Mouse (Mus musculus): Measurements from ENCODE around the gene Rpn1. TPM values are rescaled to one million over a fixed set of nuclear protein-coding genes. Genes with fewer than 3 reads are reported as not detected.

The Rpn1 gene
- polyA plus RNA-seq (2014; fragmentation: Illumina TruSeq; extraction: RNeasy Lipid Tissue Mini Kit (QIAGEN cat#74804); ENCODE audit: low read depth, low replicate concordance) = 114 TPM

GRCm38 (mm10) chr6:88084278-88085151 lies at the start of gene Rpn1:
Gene Rpn1, plus strand, starts transcription at chr6:88084482.

GRCm38 (mm10) chr6:88044577-88045405 lies 39.5 kb upstream of the Rpn1 start, which contains the start of gene Rab7:
Gene Rab7, minus strand, starts transcription at chr6:88045270.

Other genes with a start within 250 kb of the Rpn1 start
- gene Gm45140, start 248.7 kb upstream of the Rpn1 start, polyA plus RNA-seq (2014; fragmentation: Illumina TruSeq; extraction: RNeasy Lipid Tissue Mini Kit (QIAGEN cat#74804); ENCODE audit: low read depth, low replicate concordance) = not detected
- gene Isy1, start 245.7 kb upstream of the Rpn1 start, polyA plus RNA-seq (2014; fragmentation: Illumina TruSeq; extraction: RNeasy Lipid Tissue Mini Kit (QIAGEN cat#74804); ENCODE audit: low read depth, low replicate concordance) = 19.4 TPM
- gene Cnbp, start 233.4 kb upstream of the Rpn1 start, polyA plus RNA-seq (2014; fragmentation: Illumina TruSeq; extraction: RNeasy Lipid Tissue Mini Kit (QIAGEN cat#74804); ENCODE audit: low read depth, low replicate concordance) = 698 TPM
- 27.1 TPM for gene Copg1, start 196.7 kb upstream of the Rpn1 start, polyA plus RNA-seq (2014; fragmentation: Illumina TruSeq; extraction: RNeasy Lipid Tissue Mini Kit (QIAGEN cat#74804); ENCODE audit: low read depth, low replicate concordance)
- gene Hmces, start 170.5 kb upstream of the Rpn1 start, polyA plus RNA-seq (2014; fragmentation: Illumina TruSeq; extraction: RNeasy Lipid Tissue Mini Kit (QIAGEN cat#74804); ENCODE audit: low read depth, low replicate concordance) = 7.0 TPM
- not detected for gene H1fx, start 102.8 kb upstream of the Rpn1 start, polyA plus RNA-seq (2014; fragmentation: Illumina TruSeq; extraction: RNeasy Lipid Tissue Mini Kit (QIAGEN cat#74804); ENCODE audit: low read depth, low replicate concordance)
- 290 TPM for gene Rab7, start 39.2 kb upstream of the Rpn1 start, polyA plus RNA-seq (2014; fragmentation: Illumina TruSeq; extraction: RNeasy Lipid Tissue Mini Kit (QIAGEN cat#74804); ENCODE audit: low read depth, low replicate concordance)
- 0.85 TPM for gene Gata2, start 109.4 kb downstream of the Rpn1 start, polyA plus RNA-seq (2014; fragmentation: Illumina TruSeq; extraction: RNeasy Lipid Tissue Mini Kit (QIAGEN cat#74804); ENCODE audit: low read depth, low replicate concordance)
- not detected for gene Dnajb8, start 137.8 kb downstream of the Rpn1 start, polyA plus RNA-seq (2014; fragmentation: Illumina TruSeq; extraction: RNeasy Lipid Tissue Mini Kit (QIAGEN cat#74804); ENCODE audit: low read depth, low replicate concordance)